Mouse (Mus musculus) Patski (cell line): ENCODE results near the gene Trmt61a. TPM values are rescaled to one million over a fixed set of nuclear protein-coding genes. Genes with fewer than 3 reads are reported as not detected.
A peak's percentile ranks its signal among the peaks of the same experiment; 100 is the strongest.

Experiments used
- ATAC-seq: fragments of 100-300 bp; one replicate; pipeline ENCODE4 v1.8.0; 2021
- CTCF ChIA-PET: fragments of 350-600 bp; sonication (Branson Sonifier 250); formaldehyde crosslinking; loops from one replicate; lab custom pipeline; 2022; ENCODE audit warnings: inconsistent platforms; lab: Charles Lee
- POLR2A ChIA-PET: fragments of 350-600 bp; sonication (Branson Sonifier 250); formaldehyde crosslinking; loops from one replicate; lab custom pipeline; 2022; ENCODE audit warnings: antibody characterized with exemption, inconsistent platforms; lab: Charles Lee
- DNase-seq: peaks from one replicate; pipeline ENCODE4 v3.0.0-alpha.2; 2011; ENCODE audit warnings: low read depth, low spot score
- H3K27me3 ChIP-seq: fragments of 371-371 bp; one replicate; pipeline ENCODE4 v1.5.1; 2021
- CTCF ChIP-seq: fragments of 100-300 bp; IDR thresholded peaks from one replicate; pipeline ENCODE4 v1.5.1; 2021
- in situ Hi-C: fragments of 300-500 bp; cut with MboI; formaldehyde crosslinking; loops from 3 replicates; pipeline ENCODE4 v1.11.1; 2018; ENCODE audit warnings: low pct_unique_long_range_greater_than_20kb, mixed read lengths
- polyA plus RNA-seq: library from polyadenylated mRNA; unstranded; gene quantifications from one replicate; pipeline ENCODE4 v1.2.3, GENCODE M21; 2021

Gene Trmt61a
- polyA plus RNA-seq, 1 experiment from 2014 or later, result 12.9 TPM

DNA sequence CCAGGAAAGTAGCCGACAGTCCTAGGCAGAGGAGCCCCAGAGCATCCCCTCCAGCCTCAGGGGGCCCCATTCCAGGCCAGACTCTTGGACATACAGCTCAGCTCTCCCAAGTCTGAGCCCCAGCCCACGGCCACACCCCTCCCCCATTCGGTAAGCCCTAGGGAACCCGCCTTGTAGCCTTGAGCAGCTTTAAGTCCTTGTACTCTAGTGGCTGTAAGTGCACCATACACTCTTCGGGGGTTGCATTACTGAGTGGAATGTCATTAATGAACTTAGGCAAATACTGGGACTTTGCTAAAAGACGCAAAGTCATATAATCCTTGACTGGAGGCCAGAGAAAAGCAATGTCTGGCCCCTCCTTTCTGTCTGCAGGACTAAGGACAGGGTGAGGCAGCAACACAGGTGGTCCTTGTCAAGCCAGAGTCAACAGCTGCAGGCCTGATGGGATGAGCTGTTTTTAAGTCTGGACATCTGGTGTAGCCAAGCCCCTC is 13.7 kb upstream of the Trmt61a start:
- ATAC-seq (no peak), DNase-seq (no peak)
- TF ChIP-seq CTCF, result no peak
- ChIA-PET CTCF (interaction anchor here (1.2 to 1.9 kb wide), 3 partner anchors 9 to 32 kb away, joined by 3 to 4 read pairs (median 3); no protein-coding TSS in a partner anchor), POLR2A (no interaction called here)
- in situ Hi-C loops, result no loop called here
- H3K27me3 ChIP-seq, result no peaks in the 10 kb centered on the region

- CTCF ChIA-PET, result interaction anchor here (0.9 to 5.6 kb wide), 3 partner anchors 11 to 32 kb away, joined by 3 to 49 read pairs (median 4); partner anchors contain the start of gene Trmt61a
- POLR2A ChIA-PET, result interaction anchor here (0.6 to 1.4 kb wide), 3 partner anchors 28 to 175 kb away, joined by 3 to 4 read pairs (median 4); no protein-coding TSS in a partner anchor
- H3K27me3 ChIP-seq, result no peaks in the 10 kb centered on the region
- in situ Hi-C loops, result no loop called here
- no peak for TF ChIP-seq CTCF
- DNase-seq (peak; percentile 73), ATAC-seq (peak; percentile 73)
These were observed 12.6 kb upstream of the Trmt61a start for GRCm38 (mm10) chr12:111665041-111665880.

DNA sequence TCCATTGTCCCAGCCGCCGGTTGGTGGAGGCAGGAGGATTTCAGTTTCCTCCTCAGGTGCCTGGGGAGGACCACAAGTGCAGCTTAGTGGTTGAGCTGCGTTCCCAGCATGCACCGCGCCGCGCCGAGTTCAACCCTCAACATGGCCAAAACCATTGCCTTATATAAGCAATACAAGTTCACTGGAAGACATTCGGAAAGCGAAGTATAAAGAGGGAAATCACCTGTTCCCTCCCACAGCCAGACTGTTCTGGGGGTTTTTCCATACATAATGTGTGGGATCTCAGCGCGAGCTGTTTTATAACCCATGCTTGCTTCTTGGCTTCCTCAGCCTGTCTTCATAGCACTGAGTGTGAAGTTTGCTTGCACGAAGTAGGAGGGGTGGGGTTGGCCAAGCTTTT is 11.5 kb upstream of the Trmt61a start:
- TF ChIP-seq CTCF, result no peak
- in situ Hi-C loops, result no loop called here
- POLR2A ChIA-PET, result interaction anchor here (0.5 to 2.7 kb wide), 5 partner anchors 27 to 67 kb away, joined by 3 to 10 read pairs (median 3); no protein-coding TSS in a partner anchor
- H3K27me3 ChIP-seq, result no peaks in the 10 kb centered on the region
- no peak for DNase-seq
- no peak for ATAC-seq
- CTCF ChIA-PET, result interaction anchor here (5.6 kb wide), 1 partner anchor 31 kb away, joined by 49 read pairs; no protein-coding TSS in a partner anchor

- POLR2A ChIA-PET, result interaction anchor here (2.7 kb wide), 1 partner anchor 29 kb away, joined by 10 read pairs; no protein-coding TSS in a partner anchor
- TF ChIP-seq CTCF, result no peak
- no peaks in the 10 kb centered on the region for H3K27me3 ChIP-seq
- in situ Hi-C loops, result no loop called here
- CTCF ChIA-PET, result interaction anchor here (0.7 to 5.6 kb wide), 8 partner anchors 10 to 72 kb away, joined by 3 to 49 read pairs (median 6); no protein-coding TSS in a partner anchor
- no peak for DNase-seq
- ATAC-seq, result no peak
These were observed 10.5 kb upstream of the Trmt61a start for GRCm38 (mm10) chr12:111667421-111667820.

- ChIA-PET POLR2A (interaction anchor here (0.7 to 2.7 kb wide), 4 partner anchors 20 to 147 kb away, joined by 3 to 10 read pairs (median 3); no protein-coding TSS in a partner anchor), CTCF (interaction anchor here (0.6 to 5.6 kb wide), 12 partner anchors 8 to 71 kb away, joined by 3 to 49 read pairs (median 6); partner anchors contain the start of gene Trmt61a)
- H3K27me3 ChIP-seq, result no peaks in the 10 kb centered on the region
- peak; percentile 66 for DNase-seq
- in situ Hi-C loops, result no loop called here
- no peak for TF ChIP-seq CTCF
- ATAC-seq, result peak; percentile 12
These were observed 9.4 kb upstream of the Trmt61a start for GRCm38 (mm10) chr12:111668457-111668912.

DNA sequence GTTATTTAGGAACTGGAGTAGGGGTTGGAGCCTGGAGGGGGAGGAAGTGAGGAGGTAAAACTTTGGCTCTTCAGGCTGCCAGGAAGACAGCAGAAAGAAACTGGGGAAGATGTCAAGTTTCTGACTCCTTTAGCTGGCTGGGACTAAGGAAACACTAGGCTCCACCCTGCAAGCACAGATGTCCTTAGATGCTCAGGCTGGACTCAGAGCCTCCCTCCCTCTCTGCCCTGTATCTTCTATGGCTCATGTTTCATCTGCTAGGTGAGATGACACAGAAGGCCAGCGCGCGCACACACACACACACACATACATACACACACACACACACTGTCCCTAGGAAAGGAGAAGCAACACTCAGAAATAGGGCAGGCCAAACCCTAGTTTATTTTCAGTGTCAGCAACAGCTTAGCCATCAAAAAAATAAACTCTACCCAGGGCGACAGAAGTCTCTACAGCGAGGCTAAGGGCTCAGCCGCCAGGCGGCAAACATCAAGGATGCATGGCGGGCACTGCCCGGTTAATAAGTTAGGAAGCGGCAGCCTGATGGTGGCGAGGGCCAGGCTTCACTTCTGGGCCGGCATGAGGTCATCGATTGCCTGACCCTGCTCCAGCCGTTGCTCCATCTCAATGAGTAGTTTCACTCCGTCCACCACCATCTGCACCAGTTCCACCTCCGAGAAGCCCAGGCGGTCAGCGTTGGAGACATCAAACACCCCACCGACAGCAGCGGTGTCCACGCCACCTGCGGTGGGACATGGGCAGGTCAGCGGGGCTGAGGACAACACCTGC is 8.7 kb upstream of the Trmt61a start:
- TF ChIP-seq CTCF, result no peak
- CTCF ChIA-PET, result interaction anchor here (0.6 to 5.6 kb wide), 7 partner anchors 8 to 39 kb away, joined by 4 to 49 read pairs (median 8); partner anchors contain the start of gene Trmt61a
- POLR2A ChIA-PET, result interaction anchor here (0.7 to 2.7 kb wide), 4 partner anchors 19 to 146 kb away, joined by 3 to 10 read pairs (median 3); no protein-coding TSS in a partner anchor
- in situ Hi-C loops, result no loop called here
- no peak for ATAC-seq
- DNase-seq, result no peak
- no peaks in the 10 kb centered on the region for H3K27me3 ChIP-seq

GRCm38 (mm10) chr12:111669961-111670360 is 7.9 kb upstream of the Trmt61a start:
- H3K27me3 ChIP-seq, result no peaks in the 10 kb centered on the region
- ChIA-PET CTCF (interaction anchor here (5.6 kb wide), 1 partner anchor 27 kb away, joined by 49 read pairs; no protein-coding TSS in a partner anchor), POLR2A (no interaction called here)
- in situ Hi-C loops, result no loop called here
- DNase-seq (no peak), ATAC-seq (no peak)
- no peak for TF ChIP-seq CTCF

- H3K27me3 ChIP-seq, result no peaks in the 10 kb centered on the region
- ChIA-PET POLR2A (no interaction called here), CTCF (no interaction called here)
- DNase-seq (no peak), ATAC-seq (no peak)
- in situ Hi-C loops, result no loop called here
- TF ChIP-seq CTCF, result no peak
These were observed 7.4 kb upstream of the Trmt61a start for GRCm38 (mm10) chr12:111670371-111670971.

DNA sequence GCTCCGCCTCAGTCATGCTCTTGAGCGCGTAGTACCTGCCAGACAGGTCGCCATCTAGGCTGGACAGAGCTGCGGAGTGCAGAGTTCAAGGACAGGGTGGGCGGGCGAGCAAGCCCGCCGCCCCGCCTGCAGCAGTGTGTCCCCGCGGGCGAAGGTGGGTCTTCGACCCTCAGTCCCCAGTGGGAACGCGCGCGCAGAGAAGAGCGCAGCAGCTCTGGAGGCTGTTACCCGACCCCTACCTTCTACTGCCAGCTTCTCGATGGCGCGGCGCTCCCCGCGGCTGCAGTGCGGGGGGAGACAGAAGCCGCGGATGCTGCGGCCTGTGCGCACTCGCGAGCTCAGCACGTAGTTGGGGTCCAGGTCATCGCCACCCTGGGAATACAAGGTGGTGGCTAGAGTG is 6.9 kb upstream of the Trmt61a start:
- DNase-seq (no peak), ATAC-seq (no peak)
- CTCF ChIA-PET, result no interaction called here
- TF ChIP-seq CTCF, result no peak
- POLR2A ChIA-PET, result no interaction called here
- H3K27me3 ChIP-seq, result no peaks in the 10 kb centered on the region
- in situ Hi-C loops, result no loop called here
